Mouse (Mus musculus) CD4-positive helper T cell, adult 2 months (primary cell): ENCODE measurements around the gene Pdlim1.
"Not testable (repeated sequence)": the region's sequence is repeated elsewhere in the genome, so short reads cannot be mapped to it uniquely, and the experiment has no call there.

Source experiments
- DNase-seq: peaks from one replicate; pipeline ENCODE4 v3.0.0-alpha.2; 2012; ENCODE audit warnings: low read depth, missing footprints, low spot score

The Pdlim1 gene

DNA sequence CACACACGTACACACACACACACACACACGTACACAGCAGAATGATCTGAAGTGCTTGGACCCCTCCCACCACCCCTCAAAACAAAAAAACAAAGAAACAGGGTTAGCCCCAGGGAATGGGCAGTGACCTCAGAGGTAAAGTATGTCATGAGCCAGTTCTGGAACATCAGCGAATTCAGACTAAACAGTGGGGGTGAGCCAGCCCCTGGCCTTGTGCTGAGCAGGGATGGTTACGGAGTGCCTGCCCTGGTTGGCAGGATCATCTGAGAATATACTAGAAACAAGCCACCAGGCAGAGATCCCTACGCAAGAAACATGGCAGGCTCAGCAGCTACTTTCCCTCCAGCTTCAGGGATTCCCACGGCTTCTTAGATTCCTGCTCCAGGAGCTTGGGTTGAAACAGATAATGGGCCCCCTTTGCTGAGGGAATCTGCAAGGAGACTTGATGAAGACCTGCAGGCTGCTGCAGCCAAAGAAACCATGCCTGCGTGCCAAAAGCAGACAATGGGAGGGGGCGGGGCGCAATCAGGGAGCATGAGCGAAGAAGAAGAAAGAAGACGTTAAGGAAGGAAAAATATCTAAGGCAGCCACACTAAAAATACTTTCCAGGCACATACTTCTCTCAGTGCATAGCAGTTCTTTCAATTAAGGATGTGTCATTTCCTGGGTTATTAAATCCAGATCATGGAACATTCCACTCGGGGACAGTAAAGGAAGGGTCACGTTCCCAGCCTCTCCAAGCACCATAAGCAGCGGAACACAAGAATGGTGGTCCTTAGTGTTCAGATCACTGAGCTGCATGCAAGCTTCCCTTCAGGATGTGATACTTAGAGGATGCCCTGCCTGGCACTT, 30.6 kb downstream of the Pdlim1 start:
- DNase-seq = no peak

DNA sequence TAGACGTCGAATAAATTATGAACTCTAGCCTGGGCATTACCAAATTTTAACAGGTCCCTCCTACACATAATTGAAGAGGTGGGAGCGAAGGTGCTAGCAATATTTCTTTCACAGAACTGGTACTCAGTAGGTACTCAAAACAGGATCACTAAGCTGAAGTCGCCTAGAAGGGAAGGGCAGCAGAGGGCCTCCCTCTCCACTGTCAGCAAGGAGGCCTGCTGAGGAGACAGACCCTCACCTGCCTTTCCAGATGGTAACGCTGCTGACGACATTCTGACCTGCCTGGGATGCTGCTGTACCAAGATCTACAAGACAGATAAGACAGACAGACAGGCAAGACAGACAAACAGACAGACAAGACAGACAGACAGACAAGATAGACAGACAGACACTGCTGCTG, 31.3 kb downstream of the Pdlim1 start:
- DNase-seq = no peak

DNA sequence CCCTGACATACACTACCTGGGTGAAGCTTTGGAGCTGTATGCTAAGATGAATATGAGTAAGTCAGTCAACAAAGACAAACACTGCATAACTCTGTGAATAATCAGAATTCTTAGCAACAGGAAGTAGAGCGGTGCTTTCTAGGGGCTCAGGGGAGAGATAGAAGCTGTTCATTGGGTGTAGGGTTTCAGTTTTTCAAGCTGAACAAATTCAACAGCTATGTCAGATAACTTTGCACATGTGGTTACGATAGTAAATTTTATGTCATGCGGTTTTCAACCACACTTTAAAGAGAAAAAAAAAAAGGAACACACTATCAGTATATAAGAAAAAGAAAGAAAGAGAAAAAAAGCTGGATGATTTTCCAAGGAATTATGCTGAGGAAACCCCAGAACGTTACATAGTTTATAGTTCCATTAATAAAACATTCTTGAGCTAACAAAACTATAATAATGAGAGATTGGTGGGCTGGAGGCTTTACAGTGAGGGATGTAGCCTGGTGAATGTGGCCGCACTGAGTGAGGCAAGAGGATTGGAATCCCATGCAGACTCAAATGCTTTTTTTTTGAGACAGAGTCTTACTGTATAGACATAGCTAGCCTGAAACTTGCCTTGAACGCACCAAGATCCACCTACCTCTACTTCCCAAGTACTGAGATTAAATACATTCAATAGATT, 33.3 kb downstream of the Pdlim1 start:
- no peak for DNase-seq

DNA sequence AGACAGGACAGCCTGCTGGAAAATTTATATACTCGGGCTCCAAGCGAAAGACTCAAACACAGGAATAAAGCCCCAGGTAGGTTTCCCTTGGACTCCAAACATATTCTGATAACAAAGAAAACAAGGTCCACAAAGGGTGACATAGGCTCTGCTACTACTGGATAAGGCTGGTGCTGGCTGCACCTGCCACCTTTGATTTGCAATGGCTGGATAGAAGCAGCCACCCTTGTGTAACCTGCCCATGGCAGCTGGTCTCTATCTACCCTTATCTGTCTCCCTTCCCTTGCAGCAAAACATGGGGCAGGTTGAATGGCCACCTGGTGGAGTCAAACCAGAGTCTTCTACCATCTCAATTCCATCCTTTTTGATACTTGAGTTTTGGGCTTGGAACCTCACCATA, 39.1 kb downstream of the Pdlim1 start:
- no peak for DNase-seq

DNA sequence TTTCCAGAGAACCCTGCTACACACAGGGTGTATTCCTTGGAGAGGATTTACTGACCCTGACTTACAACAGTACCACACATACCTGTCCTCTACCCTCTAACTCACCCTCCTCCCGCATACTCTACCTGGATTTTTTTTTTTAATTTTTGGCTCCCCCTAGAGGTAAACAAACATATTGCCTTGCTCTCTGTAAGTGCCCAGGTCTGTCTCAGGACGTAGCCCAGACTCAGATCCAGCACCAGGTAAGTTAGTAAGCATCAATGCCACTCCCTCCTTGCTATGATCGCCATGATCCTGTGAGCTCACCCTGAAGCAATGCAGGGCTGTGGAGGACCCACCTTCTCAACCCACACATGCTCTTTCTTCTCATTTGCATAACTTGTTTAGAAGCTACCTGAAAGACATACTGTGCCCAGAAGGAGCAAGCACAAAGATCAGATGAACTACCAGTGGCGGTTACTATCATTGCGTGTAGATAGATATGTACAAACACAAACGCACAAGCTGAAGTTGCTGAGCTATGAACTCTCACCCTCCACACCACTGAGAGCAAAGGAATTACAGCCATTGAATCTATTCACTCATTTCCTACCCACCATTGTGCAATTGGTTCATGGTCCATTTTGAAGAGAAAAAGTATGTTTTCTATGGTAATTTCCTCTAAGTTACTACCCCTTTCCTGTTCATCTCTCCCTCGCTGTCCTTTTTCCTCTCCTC, 39.7 kb downstream of the Pdlim1 start:
- peak; percentile 20 for DNase-seq

DNA sequence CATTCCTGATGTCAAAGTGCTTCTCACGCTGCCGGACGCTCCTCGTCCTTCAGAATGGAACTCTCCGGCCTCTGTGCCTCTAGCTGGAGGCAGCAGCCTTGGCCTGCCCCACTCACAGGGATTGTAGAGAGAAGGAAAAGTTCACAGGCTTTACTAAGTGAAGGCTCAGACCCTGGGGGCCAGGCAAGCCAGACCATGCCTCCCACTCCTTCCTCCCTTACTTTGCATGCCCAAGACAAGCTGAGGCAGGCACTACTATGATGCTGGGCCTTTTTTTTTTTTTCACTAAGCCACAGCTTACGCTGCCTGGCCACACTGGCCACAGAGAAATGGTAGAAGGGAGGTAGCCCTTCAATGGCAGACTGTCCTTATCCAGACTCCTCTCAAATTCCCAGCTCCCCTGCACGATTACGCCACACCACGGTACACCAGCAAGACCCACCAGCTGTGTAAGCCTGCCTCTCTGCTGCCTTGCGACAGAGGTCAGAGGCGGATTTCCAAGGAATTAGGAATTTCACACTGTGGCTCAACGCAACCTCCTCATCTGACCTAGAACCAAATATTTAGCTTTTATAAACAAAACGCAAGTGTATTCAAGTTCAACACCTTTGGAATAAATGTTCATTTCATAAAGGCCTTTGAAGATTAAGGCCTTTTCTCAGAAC, 40.4 kb downstream of the Pdlim1 start:
- no peak for DNase-seq

DNA sequence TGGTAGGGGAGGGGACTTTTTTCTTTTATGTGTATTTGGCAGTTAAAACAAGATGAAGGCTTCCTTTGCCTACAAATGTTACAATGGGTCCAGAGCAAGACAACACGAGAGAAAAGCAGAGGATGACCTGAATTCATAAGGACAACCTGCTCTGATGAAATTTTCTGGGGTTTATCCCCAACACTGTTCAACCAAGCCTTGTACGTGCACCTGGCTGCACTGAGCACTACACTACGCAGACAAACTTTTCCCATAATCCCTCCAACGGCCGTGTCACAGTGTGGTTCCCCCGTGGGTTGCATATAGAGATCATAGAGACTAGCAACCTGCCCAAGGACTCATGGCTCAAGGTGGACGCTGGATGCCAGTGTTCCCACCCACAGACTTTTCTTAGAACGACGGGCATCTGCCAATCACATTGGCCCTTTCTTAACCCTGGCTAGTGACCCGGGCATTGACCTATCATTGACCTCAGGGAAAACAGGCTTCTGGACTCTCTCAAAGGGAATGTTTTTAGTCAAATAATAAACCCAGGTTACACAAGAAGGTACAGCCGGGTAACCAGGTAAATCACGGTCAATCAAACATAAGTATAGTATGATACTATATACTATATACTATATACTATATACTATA, 45.0 kb downstream of the Pdlim1 start:
- no peak for DNase-seq

DNA sequence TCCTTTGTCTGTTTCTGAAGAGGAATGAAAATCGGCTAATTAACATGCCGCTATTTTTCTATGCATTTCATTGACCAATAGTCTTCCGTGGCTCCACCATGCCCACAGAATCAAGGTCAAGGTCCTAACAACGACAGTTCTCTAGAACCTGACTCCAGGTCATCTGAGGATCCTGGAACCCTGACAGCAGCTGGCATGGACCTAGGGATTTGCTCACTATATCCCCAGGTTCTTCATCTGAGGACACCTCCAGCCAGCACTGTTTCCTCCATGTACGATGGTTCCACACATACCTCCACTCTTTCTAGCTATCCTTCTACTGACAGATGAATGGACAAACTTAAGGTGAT, 45.9 kb downstream of the Pdlim1 start:
- DNase-seq = no peak

DNA sequence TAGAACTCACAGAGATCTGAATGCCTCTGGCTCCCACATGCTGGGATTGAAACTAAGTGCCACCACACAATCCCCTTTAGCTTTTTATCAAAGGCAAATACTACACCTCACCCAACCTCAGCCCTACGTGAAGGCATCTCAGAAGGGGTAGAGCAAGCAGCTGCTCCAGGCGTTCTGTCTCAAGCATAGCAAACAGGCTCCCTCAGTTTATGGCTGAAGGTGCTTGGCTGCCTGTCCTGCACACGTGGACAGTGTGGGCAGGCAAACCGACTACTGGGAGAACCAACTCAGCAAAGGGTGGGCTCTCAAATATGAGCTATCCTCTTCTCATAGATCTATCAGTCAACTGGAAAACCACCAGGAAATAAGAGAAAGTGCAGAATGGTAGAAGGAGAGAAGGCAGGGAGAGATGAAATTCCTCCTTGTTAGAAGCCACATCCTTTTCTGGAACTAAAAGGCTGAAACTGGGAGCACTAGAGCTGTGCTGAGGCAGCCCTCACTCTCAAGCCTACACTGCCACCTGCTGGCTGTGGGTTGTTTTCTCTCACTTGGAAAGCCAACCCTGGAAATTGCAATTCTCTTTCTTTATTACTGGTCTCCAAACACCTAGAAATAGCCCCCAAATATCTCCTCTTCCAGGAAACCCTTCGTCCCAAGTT, 46.4 kb downstream of the Pdlim1 start:
- DNase-seq = peak; percentile 37

DNA sequence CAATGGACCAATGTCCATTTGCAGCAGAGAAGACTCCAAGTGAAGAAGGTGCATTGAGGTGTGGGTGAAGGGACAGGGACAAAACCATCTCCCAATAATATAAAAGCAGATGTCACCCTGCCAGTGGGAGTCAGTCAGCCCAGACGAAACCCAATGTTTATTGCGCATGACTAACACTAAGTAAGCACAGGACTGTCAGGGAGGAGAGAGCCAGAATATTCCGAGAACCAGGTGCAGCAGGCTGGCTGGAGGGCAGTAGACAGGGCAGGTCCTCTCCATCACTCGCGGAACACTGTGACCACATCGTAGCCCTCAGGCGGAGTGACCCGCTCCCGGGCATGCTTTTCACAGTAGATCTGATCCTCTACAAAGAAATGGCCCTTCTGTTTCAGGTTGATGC, 49.3 kb downstream of the Pdlim1 start:
- DNase-seq = not testable (repeated sequence)

DNA sequence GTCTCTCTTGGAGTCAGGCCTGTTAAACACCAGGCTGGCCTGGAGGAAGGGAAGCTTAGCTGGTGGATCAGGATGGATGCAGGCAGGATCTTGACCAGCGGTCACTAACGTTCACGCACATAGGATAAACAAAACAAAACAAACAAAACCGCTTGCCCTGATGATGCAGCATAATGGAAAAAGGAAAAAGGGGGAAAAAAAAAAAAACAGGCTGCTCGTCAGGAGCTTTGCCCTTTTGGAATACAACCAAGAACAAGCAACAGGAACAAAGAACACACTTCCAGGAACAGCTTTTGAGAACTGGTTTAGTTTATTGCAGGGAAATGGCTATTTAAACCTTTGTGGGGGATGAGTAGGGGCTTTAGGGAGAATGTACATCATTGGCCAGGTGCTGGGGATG, 50.8 kb downstream of the Pdlim1 start:
- no peak for DNase-seq

DNA sequence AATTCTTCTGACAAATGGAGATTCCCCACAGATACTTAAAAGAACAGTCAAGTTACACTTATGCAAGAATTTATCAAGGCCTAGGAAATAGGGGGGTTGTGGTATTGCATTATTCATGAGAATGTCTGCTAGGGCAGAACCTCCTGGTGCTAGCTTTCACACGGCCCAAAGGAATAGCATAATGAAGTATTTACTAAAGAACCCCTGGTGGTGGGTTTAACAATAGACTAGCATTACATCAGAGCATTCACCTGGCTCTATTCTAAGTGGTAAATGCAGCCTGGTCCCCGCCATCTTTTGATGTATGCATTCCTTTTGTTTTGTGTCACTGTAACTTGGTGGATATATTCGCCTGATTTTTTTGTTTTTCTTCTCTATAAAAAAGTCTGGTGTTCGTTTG, 68.7 kb downstream of the Pdlim1 start:
- not testable (repeated sequence) for DNase-seq

DNA sequence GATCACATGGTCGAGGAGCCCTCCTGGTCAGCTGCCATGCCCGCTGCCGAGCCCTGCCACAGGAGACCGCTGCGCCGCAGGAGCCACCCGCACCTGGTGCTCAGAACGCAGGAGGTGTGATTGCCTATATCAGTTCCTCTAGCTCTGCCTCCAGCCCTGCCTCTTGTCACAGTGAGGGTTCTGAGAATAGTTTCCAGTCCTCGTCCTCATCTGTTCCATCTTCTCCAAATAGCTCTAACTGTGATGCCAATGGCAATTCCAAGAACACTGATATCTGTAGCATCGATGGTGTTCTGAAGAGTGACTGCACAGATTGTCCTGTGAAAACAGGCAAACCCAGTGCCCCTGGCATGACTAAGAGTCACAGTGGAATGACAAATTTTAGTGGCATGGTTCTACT, 81.0 kb downstream of the Pdlim1 start:
- no peak for DNase-seq

DNA sequence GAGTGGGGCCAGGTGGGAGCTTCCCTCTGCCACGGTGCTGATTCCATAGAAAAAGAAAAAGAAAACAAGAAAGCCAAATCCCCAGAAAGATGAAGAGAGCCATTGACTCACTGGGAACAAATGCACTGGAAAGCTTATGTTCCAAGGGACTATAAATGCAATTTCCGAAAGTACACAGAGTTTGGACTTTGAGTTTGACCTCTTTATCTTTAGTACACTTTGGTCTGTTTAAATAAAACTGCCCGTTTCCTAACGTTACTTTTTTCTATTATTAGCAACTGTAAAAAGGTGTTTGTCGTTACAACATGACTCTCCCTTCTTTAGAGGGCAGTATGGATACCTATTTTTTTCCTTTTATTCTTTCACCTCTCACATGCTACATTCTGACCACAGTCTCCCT, 84.5 kb downstream of the Pdlim1 start, which contains the start of gene Cyp2c70:
Gene Cyp2c70, minus strand, starts transcription at position 174 of the 400 bp plus-strand sequence.
- no peak for DNase-seq

DNA sequence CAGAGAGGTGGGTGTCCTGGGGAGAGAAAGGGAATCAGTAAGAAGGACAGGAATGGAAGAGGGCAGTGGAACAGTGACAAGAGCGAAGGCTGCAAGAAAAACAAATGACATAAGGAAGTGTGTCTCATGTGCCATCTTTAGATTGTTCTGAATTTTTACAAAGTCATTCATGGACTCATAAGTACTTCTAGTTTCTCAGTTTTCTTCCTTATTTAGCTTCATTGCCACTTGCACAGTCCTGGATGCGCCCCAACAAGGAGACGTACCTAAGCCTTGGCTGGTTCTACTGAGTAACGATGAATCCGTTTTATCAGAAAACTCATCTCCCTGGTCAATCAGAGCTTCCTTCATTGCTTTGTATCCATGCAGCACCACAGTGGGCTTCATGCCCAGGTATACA, 88.0 kb downstream of the Pdlim1 start:
- DNase-seq = no peak

DNA sequence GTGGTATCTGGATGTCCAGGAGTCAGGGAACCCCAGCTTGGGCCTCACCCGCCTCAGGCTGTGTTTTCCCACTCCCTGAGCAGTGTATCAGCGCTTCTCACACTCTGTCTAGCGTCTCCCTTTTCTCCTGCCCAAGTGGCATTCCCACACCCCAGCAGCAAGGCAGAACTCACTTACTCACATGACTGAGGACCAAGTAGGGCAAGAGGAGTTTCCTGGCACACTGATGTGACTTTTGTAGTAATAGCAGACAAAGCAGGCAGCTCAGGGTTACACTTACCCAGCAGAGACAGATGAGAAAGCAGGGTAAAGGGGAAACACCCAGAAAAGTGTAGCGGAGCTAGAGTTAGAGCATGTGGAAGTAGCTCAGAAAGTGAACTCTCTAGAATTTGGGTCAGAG, 93.3 kb downstream of the Pdlim1 start:
- no peak for DNase-seq
